Mouse (Mus musculus): ENCODE data around the gene Prkg1. TPM values are rescaled to one million over a fixed set of nuclear protein-coding genes. Genes with fewer than 3 reads are reported as not detected.

Prkg1 gene
- polyA plus RNA-seq, 1 experiment from 2014 or later = 8.1 TPM

GRCm38 (mm10) chr19:31073959-31074716, 690.7 kb downstream of the Prkg1 start:
- Histone ChIP-seq H3K4me1 (peaks cover 6% of the 10 kb centered on the region), H3K9ac (replicated peaks) (no peak overlapping the region), H3K9me3 (replicated peaks) (no peaks in the 10 kb centered on the region), H3K27me3 (replicated peaks) (no peaks in the 10 kb centered on the region), H3K4me3 (replicated peaks) (peak overlapping the region; percentile 2; the same call in 1 of the 2 replicates), H3K4me2 (peak overlapping the region; percentile 41), H3K36me3 (no peaks in the 10 kb centered on the region), H3K27ac (replicated peaks) (peak overlapping the region; percentile 60)
- WGBS = 40% methylated on average over 24 of the region's 24 CpGs
- peak; percentile 28; the same call in 1 of the 2 replicates for ATAC-seq (ENCODE audit: low FRiP score)

GRCm38 (mm10) chr19:31065206-31065781, 699.5 kb downstream of the Prkg1 start:
- H3K36me3 ChIP-seq = no peaks in the 10 kb centered on the region
- H3K4me2 ChIP-seq = no peak overlapping the region
- H3K9me3 ChIP-seq (replicated peaks) = no peaks in the 10 kb centered on the region
- no peaks in the 10 kb centered on the region for H3K27me3 ChIP-seq (replicated peaks)
- H3K9ac ChIP-seq (replicated peaks) = no peak overlapping the region
- WGBS = 86% methylated on average over 11 of the region's 11 CpGs
- no peak for ATAC-seq (ENCODE audit: low FRiP score)
- H3K4me1 ChIP-seq = no peaks in the 10 kb centered on the region
- no peak overlapping the region for H3K27ac ChIP-seq (replicated peaks)
- no peak overlapping the region for H3K4me3 ChIP-seq (replicated peaks)

GRCm38 (mm10) chr19:31064740-31065139, 700.1 kb downstream of the Prkg1 start:
- no peaks in the 10 kb centered on the region for H3K9me3 ChIP-seq (replicated peaks)
- no peaks in the 10 kb centered on the region for H3K27me3 ChIP-seq (replicated peaks)
- WGBS = 84% methylated on average over 1 of the region's 1 CpGs
- H3K4me1 ChIP-seq = no peaks in the 10 kb centered on the region
- no peak for ATAC-seq (ENCODE audit: low FRiP score)
- H3K36me3 ChIP-seq = no peaks in the 10 kb centered on the region
- H3K9ac ChIP-seq (replicated peaks) = no peak overlapping the region
- no peak overlapping the region for H3K27ac ChIP-seq (replicated peaks)
- H3K4me3 ChIP-seq (replicated peaks) = no peak overlapping the region
- no peak overlapping the region for H3K4me2 ChIP-seq

GRCm38 (mm10) chr19:31046601-31047000, 718.2 kb downstream of the Prkg1 start:
- no peaks in the 10 kb centered on the region for H3K9me3 ChIP-seq (replicated peaks)
- H3K4me2 ChIP-seq = no peak overlapping the region
- no peak overlapping the region for H3K4me3 ChIP-seq (replicated peaks)
- H3K4me1 ChIP-seq = no peaks in the 10 kb centered on the region
- WGBS = 98% methylated on average over 4 of the region's 4 CpGs
- H3K36me3 ChIP-seq = no peaks in the 10 kb centered on the region
- H3K9ac ChIP-seq (replicated peaks) = no peak overlapping the region
- no peaks in the 10 kb centered on the region for H3K27me3 ChIP-seq (replicated peaks)
- ATAC-seq (ENCODE audit: low FRiP score) = no peak
- H3K27ac ChIP-seq (replicated peaks) = no peak overlapping the region

GRCm38 (mm10) chr19:31040948-31041847, 723.6 kb downstream of the Prkg1 start:
- ATAC-seq (ENCODE audit: low FRiP score) = peak; percentile 55; the same call in 1 of the 2 replicates
- Histone ChIP-seq H3K27ac (replicated peaks) (0 out of 2 replicates have a peak overlapping the region, but pooled peaks have one; percentile 33), H3K9ac (replicated peaks) (no peak overlapping the region), H3K4me1 (no peaks in the 10 kb centered on the region), H3K36me3 (no peaks in the 10 kb centered on the region), H3K4me3 (replicated peaks) (no peak overlapping the region), H3K27me3 (replicated peaks) (no peaks in the 10 kb centered on the region), H3K9me3 (replicated peaks) (no peaks in the 10 kb centered on the region), H3K4me2 (no peak overlapping the region)
- WGBS = 75% methylated on average over 2 of the region's 2 CpGs

- 73% methylated on average over 3 of the region's 3 CpGs for WGBS
- ATAC-seq (ENCODE audit: low FRiP score) = no peak
These were observed 725.9 kb downstream of the Prkg1 start for GRCm38 (mm10) chr19:31038951-31039350.

GRCm38 (mm10) chr19:31031596-31031995, 733.2 kb downstream of the Prkg1 start:
- no peak overlapping the region for H3K27ac ChIP-seq (replicated peaks)
- H3K4me2 ChIP-seq = no peak overlapping the region
- no peak for ATAC-seq (ENCODE audit: low FRiP score)
- 61% methylated on average over 6 of the region's 6 CpGs for WGBS
- no peaks in the 10 kb centered on the region for H3K27me3 ChIP-seq (replicated peaks)
- no peaks in the 10 kb centered on the region for H3K4me1 ChIP-seq
- no peak overlapping the region for H3K9ac ChIP-seq (replicated peaks)
- H3K9me3 ChIP-seq (replicated peaks) = no peaks in the 10 kb centered on the region
- H3K36me3 ChIP-seq = no peaks in the 10 kb centered on the region
- no peak overlapping the region for H3K4me3 ChIP-seq (replicated peaks)

More at GRCm38 (mm10) chr19:31038951-31039350, 725.9 kb downstream of the Prkg1 start:
- H3K9ac ChIP-seq (replicated peaks) = no peak overlapping the region
- H3K27me3 ChIP-seq (replicated peaks) = no peaks in the 10 kb centered on the region
- H3K4me2 ChIP-seq = no peak overlapping the region
- H3K36me3 ChIP-seq = no peaks in the 10 kb centered on the region
- H3K4me3 ChIP-seq (replicated peaks) = no peak overlapping the region
- H3K27ac ChIP-seq (replicated peaks) = no peak overlapping the region
- no peaks in the 10 kb centered on the region for H3K9me3 ChIP-seq (replicated peaks)
- no peaks in the 10 kb centered on the region for H3K4me1 ChIP-seq

GRCm38 (mm10) chr19:31026797-31027196, 738.0 kb downstream of the Prkg1 start:
- Histone ChIP-seq H3K27ac (replicated peaks) (no peak overlapping the region), H3K36me3 (no peaks in the 10 kb centered on the region), H3K4me3 (replicated peaks) (no peak overlapping the region), H3K9me3 (replicated peaks) (no peaks in the 10 kb centered on the region), H3K9ac (replicated peaks) (no peak overlapping the region), H3K4me2 (no peak overlapping the region), H3K4me1 (no peaks in the 10 kb centered on the region), H3K27me3 (replicated peaks) (no peaks in the 10 kb centered on the region)
- WGBS = 85% methylated on average over 5 of the region's 5 CpGs
- ATAC-seq (ENCODE audit: low FRiP score) = no peak

- peak; percentile 57; the same call in 1 of the 2 replicates for ATAC-seq (ENCODE audit: low FRiP score)
- Histone ChIP-seq H3K27me3 (replicated peaks) (no peaks in the 10 kb centered on the region), H3K36me3 (no peaks in the 10 kb centered on the region), H3K4me1 (0 out of 2 replicates have a peak, but pooled peaks cover 2% of the 10 kb centered on the region), H3K9ac (replicated peaks) (no peak overlapping the region), H3K9me3 (replicated peaks) (no peaks in the 10 kb centered on the region), H3K4me3 (replicated peaks) (no peak overlapping the region), H3K27ac (replicated peaks) (no peak overlapping the region), H3K4me2 (no peak overlapping the region)
- 37% methylated on average over 3 of the region's 3 CpGs for WGBS
These were observed 753.2 kb downstream of the Prkg1 start for GRCm38 (mm10) chr19:31011528-31012133.

GRCm38 (mm10) chr19:30998572-30998971, 766.3 kb downstream of the Prkg1 start:
- Histone ChIP-seq H3K27ac (replicated peaks) (no peak overlapping the region), H3K4me1 (no peaks in the 10 kb centered on the region), H3K4me2 (no peak overlapping the region), H3K36me3 (no peaks in the 10 kb centered on the region), H3K27me3 (replicated peaks) (no peaks in the 10 kb centered on the region), H3K9me3 (replicated peaks) (no peaks in the 10 kb centered on the region), H3K9ac (replicated peaks) (no peak overlapping the region), H3K4me3 (replicated peaks) (no peak overlapping the region)
- WGBS = 94% methylated on average over 2 of the region's 2 CpGs
- ATAC-seq (ENCODE audit: low FRiP score) = no peak

GRCm38 (mm10) chr19:30990390-30990789, 774.4 kb downstream of the Prkg1 start:
- Histone ChIP-seq H3K9ac (replicated peaks) (no peak overlapping the region), H3K4me1 (peaks cover 4% of the 10 kb centered on the region; the same call in 1 of the 2 replicates), H3K4me3 (replicated peaks) (no peak overlapping the region), H3K9me3 (replicated peaks) (no peaks in the 10 kb centered on the region), H3K4me2 (no peak overlapping the region), H3K27me3 (replicated peaks) (no peaks in the 10 kb centered on the region), H3K27ac (replicated peaks) (no peak overlapping the region), H3K36me3 (no peaks in the 10 kb centered on the region)
- WGBS = 36% methylated on average over 4 of the region's 4 CpGs
- peak; percentile 69; the same call in 1 of the 2 replicates for ATAC-seq (ENCODE audit: low FRiP score)
